Mouse (Mus musculus) CD4-positive helper T cell, adult 2 months (primary cell): ENCODE data around the gene Ppfia3.

Source experiments
- DNase-seq: peaks from one replicate; pipeline ENCODE4 v3.0.0-alpha.2; 2012; ENCODE audit warnings: low read depth, missing footprints, low spot score

Gene Ppfia3

GRCm38 (mm10) chr7:45346905-45347304, 19.9 kb downstream of the Ppfia3 start:
- DNase-seq = no peak

- DNase-seq = peak; percentile 37
These were observed 23.3 kb downstream of the Ppfia3 start for GRCm38 (mm10) chr7:45343543-45343942.

GRCm38 (mm10) chr7:45342081-45342480, 24.7 kb downstream of the Ppfia3 start:
- no peak for DNase-seq

DNA sequence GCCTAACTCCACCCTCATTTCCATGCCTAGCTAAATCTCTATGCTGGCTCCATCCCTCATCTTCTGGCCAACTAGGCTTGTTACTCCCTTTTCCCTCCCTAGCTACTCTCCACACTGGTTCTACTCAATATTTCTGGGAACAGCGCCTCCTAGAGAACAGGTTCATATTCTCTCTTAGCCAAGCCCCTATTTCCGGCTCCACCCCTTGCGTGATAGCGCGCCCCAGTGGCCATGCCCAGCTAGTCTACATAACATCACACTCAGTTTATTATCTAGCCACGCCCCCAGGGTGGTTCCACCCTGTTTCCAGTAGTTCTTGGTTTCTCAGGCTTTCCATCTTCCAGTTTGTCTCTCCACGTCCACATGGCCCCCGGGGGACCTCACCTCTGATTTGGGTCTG, 25.5 kb downstream of the Ppfia3 start:
- DNase-seq = peak; percentile 88

- peak; percentile 43 for DNase-seq
These were observed 26.1 kb downstream of the Ppfia3 start for GRCm38 (mm10) chr7:45340669-45341068.

DNA sequence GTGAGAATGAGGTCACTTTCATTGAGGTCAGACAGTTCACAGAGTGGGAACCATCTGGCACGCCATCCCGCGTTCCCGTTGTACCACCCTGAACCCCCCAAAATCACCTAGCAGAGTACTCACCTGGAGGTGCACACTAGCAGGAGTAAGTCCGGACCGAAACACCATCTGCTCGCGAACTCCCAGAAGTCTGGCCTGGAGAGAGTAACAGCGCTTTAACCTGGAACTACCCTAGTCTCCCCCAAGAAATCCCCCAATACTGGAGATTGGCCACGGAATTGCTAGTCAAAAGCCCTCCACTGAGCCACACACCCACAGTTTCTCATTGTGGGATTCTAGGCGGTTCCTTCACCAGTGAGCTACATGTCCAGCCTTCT, 26.8 kb downstream of the Ppfia3 start:
- DNase-seq = no peak

GRCm38 (mm10) chr7:45339410-45340065, 27.3 kb downstream of the Ppfia3 start:
- DNase-seq = peak; percentile 70

GRCm38 (mm10) chr7:45338161-45338911, 28.5 kb downstream of the Ppfia3 start:
- DNase-seq = peak; percentile 79

DNA sequence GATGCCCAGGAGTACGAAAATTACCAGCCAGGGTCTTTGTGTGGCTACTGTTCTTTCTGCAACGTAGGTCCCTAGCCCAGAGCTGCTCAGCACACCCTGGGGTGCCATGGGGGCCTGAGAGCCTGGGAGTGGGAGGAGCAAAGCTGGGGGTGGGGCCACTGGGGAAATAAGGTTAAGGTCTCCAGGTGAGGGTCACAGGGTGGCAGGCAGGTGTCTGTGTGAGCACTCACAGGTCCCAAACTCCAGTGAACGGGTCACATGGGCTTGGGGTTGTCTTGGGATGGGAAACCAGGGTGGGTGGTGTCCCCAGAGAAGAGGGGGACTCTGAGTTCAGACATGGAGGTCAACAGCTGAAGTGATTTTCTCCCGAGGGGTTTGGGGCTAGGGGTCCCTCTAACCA, 29.4 kb downstream of the Ppfia3 start:
- no peak for DNase-seq

DNA sequence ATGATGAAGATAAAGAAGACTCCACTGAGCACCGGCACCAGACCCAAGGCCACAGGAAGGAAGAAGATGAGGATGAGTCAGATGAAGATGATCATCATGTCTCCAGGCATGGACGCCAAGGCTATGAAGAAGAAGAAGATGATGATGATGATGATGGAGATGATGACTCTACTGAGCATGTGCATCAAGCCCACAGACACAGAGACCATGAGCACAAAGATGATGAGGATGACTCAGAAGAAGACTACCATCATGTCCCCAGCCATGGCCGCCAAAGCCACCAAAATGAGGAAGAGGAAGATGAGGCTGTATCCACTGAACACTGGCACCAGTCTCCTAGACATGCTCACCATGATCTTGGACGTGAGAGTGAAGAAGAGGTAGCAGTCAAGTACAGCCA, 30.5 kb downstream of the Ppfia3 start:
- DNase-seq = no peak

DNA sequence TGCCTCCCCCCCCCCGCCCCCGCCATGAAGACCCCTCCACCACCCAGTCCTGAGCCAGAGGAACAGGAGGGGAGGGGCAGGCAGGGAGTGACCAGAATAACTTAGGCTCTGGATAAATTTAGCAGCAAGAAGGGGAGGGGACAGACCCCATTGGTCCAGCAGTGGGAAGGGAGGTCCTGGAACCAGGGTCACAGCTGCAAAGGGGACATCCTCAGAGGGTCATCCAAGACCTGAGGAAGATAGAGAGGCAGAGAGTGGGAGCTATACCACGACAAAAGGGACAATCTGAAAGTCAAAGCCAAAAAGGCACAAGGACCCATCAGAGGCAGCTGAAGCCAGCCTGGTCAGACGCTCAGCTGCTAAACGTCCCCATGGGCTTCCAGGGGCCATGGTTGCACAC, 31.8 kb downstream of the Ppfia3 start, which contains the start of gene Hrc:
Gene Hrc, plus strand, starts transcription at position 235 of the 400 bp plus-strand sequence.
- no peak for DNase-seq

GRCm38 (mm10) chr7:45334605-45335004, 32.2 kb downstream of the Ppfia3 start:
- DNase-seq = no peak

- DNase-seq = peak; percentile 86
These were observed 33.3 kb downstream of the Ppfia3 start, which contains the start of gene Trpm4 for GRCm38 (mm10) chr7:45333431-45333982. TSS of gene Trpm4 (minus strand) at chr7:45333780.

DNA sequence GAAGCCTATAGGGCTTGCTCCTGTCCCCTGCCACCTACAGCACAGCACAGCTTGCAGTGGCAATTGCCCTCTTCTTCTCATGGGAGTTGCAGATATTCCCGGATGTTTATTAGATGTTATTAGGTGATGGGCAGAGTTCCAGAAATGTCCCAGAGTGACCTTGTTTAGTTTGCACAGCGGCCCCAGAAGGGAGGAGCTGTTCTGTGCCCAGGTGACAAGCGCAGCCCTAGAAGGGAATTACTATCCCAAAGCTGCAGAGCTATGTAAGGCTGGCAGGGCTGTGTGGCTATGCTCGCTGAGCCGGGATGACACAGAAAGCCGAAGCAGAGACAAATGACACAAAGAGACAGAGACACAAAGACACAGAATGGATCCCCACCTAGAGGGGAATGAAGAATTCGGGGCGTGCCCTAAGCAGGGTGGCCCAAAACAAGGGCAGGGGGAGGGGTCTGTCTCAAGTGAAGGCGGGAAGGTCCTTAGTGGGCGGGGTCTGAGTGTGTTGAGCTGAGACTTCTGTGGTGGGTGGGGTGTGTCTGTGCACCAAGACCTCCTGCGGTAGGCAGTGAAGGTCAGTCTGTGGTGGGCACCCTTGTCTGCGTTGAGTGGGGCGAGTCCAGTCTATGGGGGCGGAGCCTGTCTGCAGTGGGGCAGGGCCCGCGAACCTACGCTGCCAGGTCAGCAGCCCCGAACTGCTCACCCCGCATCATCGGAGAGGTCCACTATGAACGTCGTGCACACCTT, 34.0 kb downstream of the Ppfia3 start:
- DNase-seq = peak; percentile 67

GRCm38 (mm10) chr7:45331502-45331901, 35.3 kb downstream of the Ppfia3 start:
- no peak for DNase-seq

DNA sequence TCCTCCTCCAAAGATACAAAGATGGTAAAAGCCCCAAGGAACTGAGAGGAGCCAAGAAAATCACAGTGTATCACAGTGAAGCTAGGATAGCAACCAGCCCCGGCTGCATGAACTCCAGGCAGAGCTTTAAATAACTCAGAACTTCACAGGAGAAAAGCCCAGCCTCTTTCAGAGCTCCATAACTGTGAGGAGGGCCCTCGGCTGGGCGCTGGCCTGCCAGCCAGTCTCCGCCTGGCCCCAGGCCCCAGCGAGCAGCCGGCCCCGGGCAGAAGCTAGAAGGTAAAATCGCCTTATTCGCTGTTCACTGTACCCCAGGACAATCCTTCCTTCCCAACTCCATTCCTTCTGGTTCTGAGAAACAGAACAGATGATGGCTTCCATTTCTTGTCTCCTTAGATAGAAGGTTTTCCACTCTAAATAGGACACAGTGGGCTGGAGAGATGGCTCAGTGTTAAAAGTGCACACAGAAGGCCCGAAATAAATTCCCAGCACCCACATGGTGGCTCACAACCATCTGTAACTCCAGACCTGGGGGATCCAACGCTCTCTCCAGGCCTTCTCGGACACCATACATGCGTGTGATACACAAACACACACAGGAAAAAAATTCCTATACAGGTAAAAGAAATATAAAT, 37.9 kb downstream of the Ppfia3 start:
- no peak for DNase-seq

DNA sequence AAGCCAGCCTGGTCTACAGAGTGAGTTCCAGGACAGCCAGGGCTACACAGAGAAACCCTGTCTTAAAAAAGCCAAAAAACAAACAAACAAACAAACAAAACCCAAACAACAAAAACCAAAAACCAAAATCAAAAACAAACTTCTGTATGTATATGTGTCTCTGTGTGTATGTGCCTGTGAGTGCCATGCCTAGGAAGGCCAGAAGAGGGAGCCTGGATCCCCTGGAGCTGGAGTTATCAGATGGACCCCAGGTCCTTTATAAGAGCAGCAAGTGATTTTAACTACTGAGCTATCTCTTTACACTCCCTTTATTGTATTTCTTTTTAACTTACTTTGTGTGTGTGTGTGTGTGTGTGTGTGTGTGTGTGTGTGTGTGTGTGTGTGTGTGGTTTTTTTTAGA, 41.0 kb downstream of the Ppfia3 start:
- DNase-seq = no peak

DNA sequence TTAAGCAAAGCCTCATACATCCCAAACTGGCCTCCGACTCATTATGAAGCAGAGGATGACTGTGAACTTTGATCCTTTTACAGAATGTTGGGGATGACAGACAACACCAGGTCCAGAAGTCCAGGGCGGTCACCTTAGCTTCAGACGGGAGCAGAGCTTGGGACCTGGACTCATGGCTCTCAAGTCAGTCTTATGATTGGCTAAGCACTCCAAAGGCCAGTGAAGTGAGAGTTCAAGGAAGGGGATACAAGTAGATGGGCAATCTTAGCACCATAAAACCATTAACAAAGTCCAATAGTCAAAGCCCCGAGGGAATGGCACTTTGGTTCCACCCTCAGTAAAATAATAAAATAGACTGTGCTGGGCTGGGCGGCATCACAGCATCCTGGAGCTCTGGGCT, 43.8 kb downstream of the Ppfia3 start:
- no peak for DNase-seq

GRCm38 (mm10) chr7:45322245-45322644, 44.6 kb downstream of the Ppfia3 start:
- no peak for DNase-seq

DNA sequence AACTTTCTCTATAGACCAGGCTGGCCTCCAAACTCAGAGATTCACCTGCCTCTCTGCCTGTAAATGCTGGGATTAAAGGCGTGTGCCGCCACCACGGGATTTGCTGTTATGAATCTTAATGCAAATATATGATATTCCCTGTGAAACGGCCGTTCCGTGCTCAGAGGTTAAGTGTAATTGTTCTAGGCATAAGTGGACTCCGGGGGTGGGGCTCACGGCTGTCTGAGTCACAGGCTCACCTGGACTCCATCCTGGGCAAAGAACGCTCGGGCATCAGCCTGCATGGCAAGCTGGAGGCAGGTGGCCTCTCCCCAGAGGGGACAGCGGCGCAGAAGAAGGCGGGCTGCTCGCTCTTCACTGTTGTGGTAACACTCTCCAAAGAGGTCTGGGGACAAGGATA, 50.3 kb downstream of the Ppfia3 start:
- DNase-seq = no peak

DNA sequence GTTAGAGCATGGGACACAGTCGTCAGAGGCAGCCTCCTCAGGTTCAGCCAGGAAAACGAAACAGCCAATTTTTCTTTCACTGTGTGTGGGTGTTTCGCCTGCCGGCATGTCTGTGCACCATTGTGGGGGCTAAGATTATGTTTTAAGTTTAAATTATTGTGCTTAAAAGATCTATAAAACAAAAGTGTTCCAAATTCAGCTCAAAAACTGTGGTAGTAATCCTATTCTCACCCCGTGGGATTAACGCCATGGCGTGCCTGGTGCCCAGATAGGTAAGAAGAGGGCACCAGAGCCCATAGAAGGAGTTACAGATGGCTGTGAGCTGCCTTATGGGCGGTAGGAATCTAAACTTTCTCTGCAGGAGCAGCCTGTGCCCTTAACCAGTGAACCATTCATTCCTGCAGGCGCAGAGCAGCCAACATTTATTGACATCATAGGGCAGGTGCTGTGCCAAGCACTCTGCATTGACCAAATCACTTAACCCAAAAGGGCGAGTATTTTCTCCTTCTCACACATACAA, 51.6 kb downstream of the Ppfia3 start:
- DNase-seq = no peak
